Mouse (Mus musculus) heart, adult 2 months (tissue): ENCODE measurements around the gene Ndufa4l2.

Experiments
- CTCF ChIP-seq: fragments of 200-600 bp; IDR thresholded peaks from 2 replicates; pipeline ENCODE4 v1.8.1; 2022; ENCODE audit warnings: antibody characterized with exemption, mild to moderate bottlenecking, moderate library complexity
- POLR2A ChIP-seq: fragments of 200-500 bp; IDR thresholded peaks from 2 replicates; pipeline ENCODE4 v1.6.1; 2011; ENCODE audit warnings: mild to moderate bottlenecking, low read depth, low read length, control low read depth; ENCODE audit not compliant: insufficient read depth

GRCm38 (mm10) chr10:127524646-127525255, 10.0 kb downstream of the Ndufa4l2 start:
- TF ChIP-seq CTCF (no peak), POLR2A (no peak)
